Mouse (Mus musculus) C2C12 (cell line): ENCODE measurements around the gene Rhbdl1.

ENCODE experiments used
- CTCF ChIP-seq: IDR thresholded peaks from one replicate; pipeline ENCODE4 v1.5.1; 2011; ENCODE audit not compliant: control insufficient read depth, insufficient read depth, insufficient read length
- FOSL1 ChIP-seq: IDR thresholded peaks from one replicate; pipeline ENCODE4 v1.8.0; 2011; ENCODE audit warnings: mild to moderate bottlenecking, low read length; ENCODE audit not compliant: poor library complexity, insufficient read depth, severe bottlenecking
- MAX ChIP-seq: IDR thresholded peaks from one replicate; pipeline ENCODE4 v1.6.1; 2011; ENCODE audit warnings: mild to moderate bottlenecking, control low read depth
- MYOD1 ChIP-seq: IDR thresholded peaks from one replicate; pipeline ENCODE4 v1.6.1; 2011; ENCODE audit warnings: low read depth; ENCODE audit not compliant: control insufficient read depth, insufficient read length
- MYOG ChIP-seq: IDR thresholded peaks from one replicate; pipeline ENCODE4 v1.6.1; 2011; ENCODE audit not compliant: control insufficient read depth, insufficient read length; ENCODE audit errors: extremely low read depth
- USF1 ChIP-seq: IDR thresholded peaks from one replicate; pipeline ENCODE4 v1.6.1; 2011; ENCODE audit warnings: low read depth, mild to moderate bottlenecking, control low read depth, moderate library complexity

DNA sequence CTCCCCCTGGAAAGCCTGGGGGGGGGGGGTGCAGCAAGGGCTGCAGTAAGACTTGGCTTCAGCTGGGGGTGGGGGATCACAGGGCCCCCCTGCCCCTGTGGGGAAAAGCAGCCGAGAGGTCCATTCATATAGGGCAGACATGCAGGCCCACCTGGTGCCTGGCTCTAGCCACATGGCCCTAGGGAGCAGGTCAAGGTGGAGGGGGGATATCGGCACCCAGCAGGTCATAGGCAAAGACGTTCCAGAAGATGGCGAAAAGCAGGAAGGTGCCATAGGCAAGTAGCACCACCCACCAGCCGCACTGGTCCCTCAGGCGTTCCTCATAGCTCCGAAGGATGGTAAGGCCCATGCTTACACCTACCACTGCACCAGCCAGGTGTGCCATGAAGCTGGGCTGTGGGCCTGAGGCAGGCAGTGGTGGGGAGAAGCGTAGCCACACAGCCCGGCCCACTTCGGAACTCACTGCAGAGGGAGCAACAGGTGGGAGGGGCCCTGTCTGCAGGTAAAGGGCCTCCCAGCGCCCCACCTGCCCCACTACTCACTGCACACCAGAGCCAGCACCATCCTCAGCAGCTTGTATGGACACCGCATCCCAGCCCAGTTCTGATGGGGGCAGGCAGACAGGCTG, 2.4 kb downstream of the Rhbdl1 start:
- TF ChIP-seq CTCF (no peak), USF1 (no peak), MYOG (no peak), FOSL1 (no peak), MAX (no peak), MYOD1 (no peak)
